Mouse (Mus musculus) stomach, postnatal 0 days (tissue): ENCODE results near the gene H2-Q2. TPM values are rescaled to one million over a fixed set of nuclear protein-coding genes. Genes with fewer than 3 reads are reported as not detected.
"Not testable (repeated sequence)": the region's sequence is repeated elsewhere in the genome, so short reads cannot be mapped to it uniquely, and the experiment has no call there.

Source experiments
- ATAC-seq: fragments of 200-750 bp; cut with Nextera tagmentation; 2 replicates; pipeline ENCODE4 v1.8.0; 2017; ENCODE audit not compliant: low FRiP score, low TSS enrichment
- DNase-seq: peaks from one replicate; pipeline ENCODE4 v3.0.0-alpha.2; 2016; ENCODE audit warnings: low spot score
- H3K27ac ChIP-seq: fragments of 300-500 bp; sonication (generic); replicated peaks from 2 replicates; pipeline ENCODE4 v1.5.1; 2014; ENCODE audit warnings: mild to moderate bottlenecking, control low read depth
- H3K27me3 ChIP-seq: fragments of 300-500 bp; sonication (generic); 2 replicates; pipeline ENCODE4 v1.6.1; 2014; ENCODE audit warnings: low read length; ENCODE audit not compliant: control insufficient read depth, insufficient read depth
- H3K36me3 ChIP-seq: fragments of 300-500 bp; sonication (generic); 2 replicates; pipeline ENCODE4 v1.6.1; 2014; ENCODE audit warnings: low read length, mixed read lengths; ENCODE audit not compliant: control insufficient read depth, insufficient read depth
- H3K4me1 ChIP-seq: fragments of 300-500 bp; sonication (generic); replicated peaks from 2 replicates; pipeline ENCODE4 v1.6.1; 2014; ENCODE audit warnings: antibody characterized with exemption; ENCODE audit not compliant: control insufficient read depth, insufficient read depth
- H3K4me2 ChIP-seq: fragments of 300-500 bp; sonication (generic); replicated peaks from 2 replicates; pipeline ENCODE4 v1.6.1; 2014; ENCODE audit warnings: low read depth, mild to moderate bottlenecking, control low read depth, moderate library complexity
- H3K4me3 ChIP-seq: fragments of 300-500 bp; sonication (generic); 2 replicates; pipeline ENCODE4 v1.5.1; 2014; ENCODE audit warnings: low read depth, low read length, control low read depth
- H3K9ac ChIP-seq: fragments of 300-500 bp; sonication (generic); 2 replicates; pipeline ENCODE4 v1.6.1; 2014; ENCODE audit warnings: mild to moderate bottlenecking, low read length, control low read depth, mixed read lengths
- H3K9me3 ChIP-seq: fragments of 300-500 bp; sonication (generic); 2 replicates; pipeline ENCODE4 v1.6.1; 2016; ENCODE audit warnings: low read length; ENCODE audit not compliant: control insufficient read depth
- CTCF ChIP-seq: IDR thresholded peaks from 2 replicates; pipeline ENCODE4 v1.5.1; 2016; ENCODE audit warnings: antibody characterized with exemption, low read depth, mild to moderate bottlenecking, moderate library complexity
- EP300 ChIP-seq: optimal IDR thresholded peaks from 2 replicates; pipeline ENCODE3; 2016; ENCODE audit warnings: antibody characterized with exemption
- WGBS: fragments of 180-500 bp; shearing (Covaris S2); extraction: QIAGEN DNeasy Blood & Tissue Kit; methylation state at CpG from one replicate; pipeline ENCODE4 v1.1.7; 2014; 5-methylcytosine and 5-hydroxymethylcytosine counted together
- polyA plus RNA-seq: library from polyadenylated mRNA; unstranded; fragments of >200 nt; fragmentation: Nextera tagmentation; extraction: Ambion mirVana; gene quantifications from 2 replicates; pipeline ENCODE4 v1.2.1, GENCODE M21; 2015

H2-Q2 gene
- polyA plus RNA-seq, result 1.2 and 1.6 TPM in 2 replicates

GRCm38 (mm10) chr17:35342071-35342671 is at the start of gene H2-Q2:
TSS of gene H2-Q2 (plus strand) at chr17:35342242.
- Histone ChIP-seq H3K36me3 (no peaks in the 10 kb centered on the region), H3K4me3 (peak within 1 kb of the TSS; percentile 43), H3K9ac (peak within 1 kb of the TSS; percentile 27; the same call in 1 of the 2 replicates), H3K4me1 (no peaks in the 10 kb centered on the region), H3K27ac (no peak within 1 kb of the TSS), H3K4me2 (peak within 1 kb of the TSS; percentile 70), H3K9me3 (no peaks in the 10 kb centered on the region), H3K27me3 (peaks cover 3% of the 10 kb centered on the region; the same call in 1 of the 2 replicates)
- under 1% methylated on average over 39 of the region's 40 CpGs for WGBS
- no peak for TF ChIP-seq EP300
- no peak for TF ChIP-seq CTCF
- peak; percentile 38 for DNase-seq
- ATAC-seq, result peak; percentile 35; the same call in 1 of the 2 replicates

DNA sequence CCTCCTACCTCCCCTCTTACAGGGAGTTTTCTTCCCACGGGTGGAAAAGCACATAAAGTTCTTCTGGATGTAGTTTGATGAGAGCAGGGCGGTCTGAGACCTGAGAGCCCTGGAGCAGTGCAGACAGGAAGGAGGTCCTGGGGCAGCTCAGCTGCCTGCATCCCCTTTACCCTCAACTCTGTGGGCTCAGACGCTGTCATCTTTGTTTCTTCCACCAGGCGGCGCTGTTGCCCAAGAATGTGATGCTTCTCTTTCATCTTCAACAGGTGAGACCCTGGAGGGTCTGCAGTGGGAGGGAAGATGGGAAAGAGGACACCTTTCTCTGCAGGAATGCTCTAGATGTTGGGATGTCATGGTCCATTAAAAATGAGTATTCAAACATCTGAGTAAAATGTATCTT is 46.2 kb upstream of the H2-Q2 start:
- TF ChIP-seq CTCF, result peak; percentile 80
- H3K27me3 ChIP-seq, ATAC-seq, H3K4me3 ChIP-seq, H3K9me3 ChIP-seq, H3K36me3 ChIP-seq, H3K27ac ChIP-seq, H3K4me2 ChIP-seq, H3K9ac ChIP-seq, H3K4me1 ChIP-seq: not testable (repeated sequence)
- 1% methylated on average over 5 of the region's 5 CpGs for WGBS
- DNase-seq, result peak; percentile 28

DNA sequence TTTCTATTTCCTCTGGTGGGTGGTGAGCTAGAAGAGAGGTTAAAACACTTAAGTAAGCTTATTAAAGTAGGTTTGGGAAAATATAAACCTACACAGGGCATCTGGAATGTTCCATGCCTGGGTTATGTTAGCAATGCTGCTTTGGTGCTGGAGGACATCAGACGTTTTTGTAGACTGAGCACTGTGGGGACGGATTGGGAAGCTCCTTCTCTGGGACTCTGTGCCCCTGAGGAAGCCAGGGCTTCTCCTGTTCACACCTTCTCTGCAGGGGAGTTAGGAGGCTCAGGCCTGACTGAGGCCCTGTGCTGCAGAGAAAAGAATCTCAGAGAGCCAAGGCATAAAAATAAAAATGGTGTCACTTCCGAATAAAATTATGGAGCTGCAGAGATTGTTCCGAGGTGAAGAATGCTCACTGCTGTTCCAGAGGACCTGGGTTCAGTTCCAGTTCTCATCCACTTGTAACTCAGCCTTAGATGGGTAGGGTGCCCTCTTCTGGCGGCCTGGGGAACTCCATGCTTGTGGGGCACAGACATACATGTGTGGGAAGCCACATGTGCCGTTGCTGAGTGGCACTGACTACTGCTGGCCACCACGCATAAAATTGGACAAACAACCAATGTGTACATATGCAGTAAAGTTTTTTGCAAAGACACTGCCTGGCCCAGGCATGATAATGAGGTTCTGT is 41.6 kb upstream of the H2-Q2 start:
- not testable (repeated sequence) for H3K27ac ChIP-seq, H3K9ac ChIP-seq, H3K4me3 ChIP-seq, H3K36me3 ChIP-seq, DNase-seq, H3K4me2 ChIP-seq, H3K9me3 ChIP-seq, H3K27me3 ChIP-seq, H3K4me1 ChIP-seq, ATAC-seq
- TF ChIP-seq CTCF, result peak; percentile 22; the same call in 1 of the 2 replicates
- WGBS, result 82% methylated on average over 7 of the region's 7 CpGs

DNA sequence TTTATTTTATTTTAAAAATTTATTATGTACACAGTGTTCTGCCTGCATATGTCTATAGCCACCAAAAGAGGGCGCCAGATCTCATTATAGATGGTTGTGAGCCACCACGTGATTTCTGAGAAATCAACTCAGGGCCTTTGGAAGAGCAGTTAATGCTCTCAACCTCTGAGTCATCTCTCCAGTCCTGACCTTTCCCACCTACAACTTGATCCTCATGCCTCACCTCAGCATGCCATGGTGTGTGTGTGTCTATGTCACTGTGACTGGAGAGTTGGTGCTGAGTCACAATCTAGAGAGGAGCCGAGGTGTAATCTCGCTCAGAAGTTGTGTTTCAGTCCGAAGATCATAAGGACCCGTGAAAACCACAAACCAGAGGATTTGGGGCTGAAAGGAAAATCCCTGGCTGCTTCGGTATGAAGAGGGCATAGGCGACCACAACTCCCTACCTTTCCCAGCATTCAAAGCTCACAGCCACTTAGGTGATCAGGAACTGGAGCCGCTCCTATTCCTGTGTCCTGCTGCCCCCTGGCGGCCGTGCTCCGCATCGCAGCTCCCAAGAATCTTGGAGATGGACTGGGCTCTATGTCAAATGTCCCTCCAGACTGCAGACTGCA is 40.3 kb upstream of the H2-Q2 start:
- DNase-seq (peak; percentile 82), ATAC-seq (peak; percentile 85)
- no peaks in the 10 kb centered on the region for H3K36me3 ChIP-seq
- 29% methylated on average over 13 of the region's 13 CpGs for WGBS
- no peak for TF ChIP-seq EP300
- peak; percentile 89 for TF ChIP-seq CTCF
- H3K4me1 ChIP-seq, result no peaks in the 10 kb centered on the region
- H3K9ac ChIP-seq, result no peak overlapping the region
- no peaks in the 10 kb centered on the region for H3K27me3 ChIP-seq
- H3K4me3 ChIP-seq, result no peak overlapping the region
- H3K4me2 ChIP-seq, result no peak overlapping the region
- H3K9me3 ChIP-seq, result no peaks in the 10 kb centered on the region
- no peak overlapping the region for H3K27ac ChIP-seq

GRCm38 (mm10) chr17:35303271-35303670 is 38.8 kb upstream of the H2-Q2 start:
- Histone ChIP-seq H3K9ac (no peak overlapping the region), H3K4me2 (no peak overlapping the region), H3K27me3 (no peaks in the 10 kb centered on the region), H3K9me3 (no peaks in the 10 kb centered on the region), H3K27ac (no peak overlapping the region), H3K4me1 (no peaks in the 10 kb centered on the region), H3K36me3 (no peaks in the 10 kb centered on the region), H3K4me3 (no peak overlapping the region)
- ATAC-seq (no peak), DNase-seq (no peak)
- TF ChIP-seq EP300, result no peak
- TF ChIP-seq CTCF, result no peak
- 79% methylated on average over 2 of the region's 2 CpGs for WGBS

DNA sequence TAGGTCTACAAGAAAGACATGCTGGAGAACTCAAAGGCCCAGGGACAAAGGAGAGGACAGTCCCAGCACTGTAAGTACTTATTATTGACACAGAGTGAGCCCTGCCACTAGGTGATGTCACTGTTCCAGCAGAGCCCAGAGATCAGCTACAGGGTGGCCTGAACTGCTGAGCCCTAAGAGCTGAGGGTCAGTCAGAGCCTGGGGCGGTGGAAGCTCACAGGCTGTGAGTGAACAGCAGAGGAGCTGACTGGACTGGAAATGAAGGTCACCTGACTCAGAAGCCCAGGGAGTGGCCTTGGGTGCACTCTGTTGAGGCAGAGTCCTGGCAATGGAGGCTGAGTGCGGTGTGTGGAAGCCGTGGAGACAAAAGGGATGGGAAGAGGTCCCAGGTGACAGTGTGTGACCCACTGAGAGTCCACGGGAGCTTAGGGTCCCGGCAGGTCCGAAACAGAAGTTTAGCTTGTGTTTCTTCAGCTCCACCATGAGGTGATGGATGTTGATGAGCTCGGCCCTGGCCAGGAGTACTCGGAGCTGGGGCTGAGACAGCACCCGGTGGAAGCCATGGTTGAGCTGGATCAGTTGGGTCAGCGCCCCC is 38.2 kb upstream of the H2-Q2 start:
- Histone ChIP-seq H3K9ac (no peak overlapping the region), H3K4me2 (no peak overlapping the region), H3K4me3 (no peak overlapping the region), H3K27ac (0 out of 2 replicates have a peak overlapping the region, but pooled peaks have one; percentile 2), H3K27me3 (no peaks in the 10 kb centered on the region), H3K9me3 (no peaks in the 10 kb centered on the region), H3K36me3 (no peaks in the 10 kb centered on the region), H3K4me1 (no peaks in the 10 kb centered on the region)
- TF ChIP-seq EP300, result no peak
- no peak for TF ChIP-seq CTCF
- 83% methylated on average over 10 of the region's 10 CpGs for WGBS
- ATAC-seq (peak; percentile 71), DNase-seq (peak; percentile 35)
